Mouse (Mus musculus): ENCODE data around the gene Ugt1a6b.
"Not testable (repeated sequence)": the region's sequence is repeated elsewhere in the genome, so short reads cannot be mapped to it uniquely, and the experiment has no call there.

The Ugt1a6b gene

GRCm38 (mm10) chr1:88121521-88121920, 18.5 kb downstream of the Ugt1a6b start:
- DNase-seq (ENCODE audit: low read depth) = not testable (repeated sequence)

- not testable (repeated sequence) for DNase-seq (ENCODE audit: low read depth)
Observed at GRCm38 (mm10) chr1:88125827-88126360, 22.8 kb downstream of the Ugt1a6b start.

GRCm38 (mm10) chr1:88129091-88129490, 26.0 kb downstream of the Ugt1a6b start:
- not testable (repeated sequence) for DNase-seq (ENCODE audit: low read depth)

- DNase-seq (ENCODE audit: low read depth) = not testable (repeated sequence)
Observed at GRCm38 (mm10) chr1:88130223-88130622, 27.2 kb downstream of the Ugt1a6b start.

DNA sequence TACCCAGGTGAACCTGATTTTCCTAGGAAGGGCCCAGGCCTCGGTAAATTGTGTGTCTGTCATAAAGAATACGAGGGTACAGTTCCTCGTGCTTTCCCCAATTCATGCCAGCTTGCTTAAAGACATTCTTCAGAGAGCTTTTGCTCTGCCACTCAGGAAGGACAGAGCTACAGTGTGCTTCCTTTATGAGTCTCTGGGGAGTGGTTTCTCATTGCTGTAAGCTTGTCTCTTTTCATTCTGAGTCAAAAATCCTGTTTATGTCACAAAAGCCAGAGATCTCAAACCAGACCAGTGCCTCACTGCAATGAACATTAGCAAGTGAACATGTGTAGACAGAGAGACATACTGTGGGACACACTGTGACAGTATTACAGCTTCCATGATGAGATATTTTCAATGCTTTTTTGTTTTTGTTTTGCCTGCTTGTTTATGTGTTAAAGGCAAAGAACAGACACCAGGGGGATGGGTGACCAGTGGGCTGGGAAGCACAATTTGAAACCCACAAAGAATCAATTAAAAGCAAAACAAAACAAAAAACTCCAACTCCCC, 30.9 kb downstream of the Ugt1a6b start:
- no peak for DNase-seq (ENCODE audit: low read depth)

GRCm38 (mm10) chr1:88134457-88135011, 31.5 kb downstream of the Ugt1a6b start, which contains the start of gene Ugt1a6a:
Gene Ugt1a6a, plus strand, starts transcription at chr1:88134809.
- DNase-seq (ENCODE audit: low read depth) = not testable (repeated sequence)

DNA sequence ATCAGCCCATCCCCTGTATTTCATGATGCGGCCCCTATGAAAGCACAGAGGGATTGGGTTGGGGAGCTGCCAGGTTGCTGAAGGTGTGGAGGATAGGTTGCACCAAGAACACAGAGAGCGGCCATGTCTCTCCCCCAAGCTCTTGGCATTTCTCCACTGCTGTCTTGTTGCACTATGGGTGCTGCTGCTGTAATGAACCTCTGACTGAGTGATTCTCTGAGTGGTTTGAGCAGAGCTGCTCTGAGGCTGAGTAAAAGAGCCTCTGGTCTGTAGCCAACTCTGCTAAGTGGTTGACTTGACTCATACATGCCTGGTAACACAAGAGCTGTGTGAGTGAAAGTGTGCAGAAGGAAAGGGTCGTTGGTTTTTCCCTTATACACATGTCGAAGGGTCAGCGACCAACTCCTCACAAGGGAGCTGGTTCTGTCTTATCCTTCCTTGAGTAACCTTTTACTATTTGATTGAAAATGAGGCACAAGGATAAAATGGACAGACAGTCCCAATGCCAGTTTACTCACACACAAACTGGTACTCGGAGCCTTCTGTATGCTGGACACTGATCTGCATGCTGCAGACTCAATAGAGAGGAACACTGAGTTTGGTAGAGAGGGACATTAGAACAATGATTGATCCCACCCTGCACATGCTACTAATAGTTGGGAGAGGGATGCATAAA, 32.3 kb downstream of the Ugt1a6b start:
- not testable (repeated sequence) for DNase-seq (ENCODE audit: low read depth)

DNA sequence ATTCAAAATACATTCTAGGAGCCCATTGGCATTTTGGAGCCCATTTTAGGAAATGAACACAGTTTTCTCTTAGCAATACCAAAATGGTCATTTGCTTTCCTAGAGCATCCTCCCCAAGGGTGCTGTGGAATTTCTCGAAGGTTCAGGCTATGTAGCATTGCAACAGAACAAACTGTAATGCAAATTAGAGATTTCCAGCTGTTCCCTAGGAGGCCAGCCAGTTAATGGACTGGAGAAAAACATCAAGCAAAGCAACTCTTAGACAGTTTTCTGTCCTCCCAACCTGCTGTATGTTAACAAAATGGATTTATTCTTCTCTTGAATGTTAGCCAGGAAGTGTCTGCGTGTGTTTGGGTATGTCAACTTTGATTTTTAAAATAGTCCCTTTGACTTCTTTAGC, 33.6 kb downstream of the Ugt1a6b start:
- DNase-seq (ENCODE audit: low read depth) = no peak

- no peak for DNase-seq (ENCODE audit: low read depth)
Observed at GRCm38 (mm10) chr1:88137264-88137663, 34.2 kb downstream of the Ugt1a6b start.

- no peak for DNase-seq (ENCODE audit: low read depth)
Observed at GRCm38 (mm10) chr1:88138145-88138544, 35.1 kb downstream of the Ugt1a6b start.

GRCm38 (mm10) chr1:88140492-88140891, 37.4 kb downstream of the Ugt1a6b start:
- DNase-seq (ENCODE audit: low read depth) = not testable (repeated sequence)

DNA sequence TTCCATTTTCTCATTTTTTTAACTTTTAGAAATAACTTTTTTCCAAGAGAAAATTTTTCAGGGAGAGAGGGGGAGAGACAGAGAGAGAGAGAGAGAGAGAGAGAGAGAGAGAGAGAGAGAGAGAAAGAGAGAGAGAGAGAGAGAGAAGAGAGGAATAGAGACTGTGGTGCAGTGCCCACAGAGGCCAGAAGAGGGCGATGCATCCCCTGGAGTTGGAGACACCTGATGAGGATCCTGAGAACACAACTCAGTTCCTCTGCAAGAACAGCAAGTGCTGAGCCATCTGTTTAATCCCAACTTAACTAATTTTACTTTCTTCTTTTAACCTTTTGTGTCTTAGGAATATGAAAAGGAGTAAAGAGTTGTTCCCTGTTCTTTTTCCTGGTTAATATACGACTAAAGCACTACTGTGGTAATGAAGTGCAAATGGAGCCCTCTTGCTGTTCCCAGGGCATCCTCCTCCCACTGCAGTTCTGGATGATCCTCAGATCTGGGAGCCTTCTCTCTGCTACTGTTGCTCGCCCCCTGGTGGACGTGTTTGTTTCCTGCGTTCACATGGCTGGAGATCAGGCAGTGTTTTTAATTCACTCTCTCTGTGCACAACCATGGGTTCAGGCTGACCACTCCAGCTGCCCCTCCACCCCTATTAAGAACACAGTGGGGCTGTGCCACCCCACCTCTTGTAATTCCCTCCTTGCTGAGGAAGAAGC, 41.1 kb downstream of the Ugt1a6b start:
- DNase-seq (ENCODE audit: low read depth) = not testable (repeated sequence)

DNA sequence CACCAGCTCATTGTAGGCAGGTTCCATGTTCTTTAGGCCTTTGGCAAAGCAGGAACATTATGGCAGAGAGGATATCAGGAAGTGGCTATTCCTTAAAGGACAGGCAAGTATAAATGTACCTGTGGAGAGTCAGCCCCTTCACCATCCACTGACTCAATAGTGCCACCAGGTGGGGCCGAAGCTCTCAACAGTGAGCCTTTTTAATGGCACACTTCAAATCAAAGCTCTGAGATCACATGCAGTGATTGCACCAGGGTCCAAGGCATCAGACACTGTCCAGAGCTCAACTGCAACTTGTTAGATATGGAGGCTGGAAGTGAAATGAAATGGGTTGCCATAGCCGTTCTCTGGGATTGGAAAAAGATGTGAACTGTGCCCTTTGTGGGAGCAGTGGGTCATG, 42.2 kb downstream of the Ugt1a6b start:
- peak; percentile 9 for DNase-seq (ENCODE audit: low read depth)

DNA sequence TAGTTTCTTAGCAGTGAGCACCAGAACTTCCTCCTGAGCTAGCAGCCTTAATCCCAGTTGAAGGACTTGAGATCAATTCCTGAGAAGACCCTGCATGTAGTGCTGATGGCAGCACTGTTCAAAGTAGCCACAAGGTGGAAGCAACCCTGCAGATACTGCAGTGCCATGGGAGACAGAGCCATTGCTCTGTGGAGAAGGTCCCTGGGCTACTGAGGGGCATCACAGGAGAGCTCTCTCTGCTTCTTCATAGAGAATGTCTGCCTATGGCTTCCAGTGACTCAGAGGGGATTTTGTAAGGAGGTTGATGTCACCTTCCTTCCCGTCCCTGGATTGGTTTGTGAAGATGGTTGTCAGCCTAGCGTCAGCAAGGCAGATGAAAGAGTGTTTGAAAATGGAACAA, 47.1 kb downstream of the Ugt1a6b start:
- DNase-seq (ENCODE audit: low read depth) = not testable (repeated sequence)

GRCm38 (mm10) chr1:88158430-88158829, 55.4 kb downstream of the Ugt1a6b start:
- no peak for DNase-seq (ENCODE audit: low read depth)

- no peak for DNase-seq (ENCODE audit: low read depth)
Observed at GRCm38 (mm10) chr1:88165711-88166110, 62.7 kb downstream of the Ugt1a6b start, which contains the start of gene Ugt1a5. Gene Ugt1a5, plus strand, starts transcription at chr1:88166012.

- DNase-seq (ENCODE audit: low read depth) = not testable (repeated sequence)
Observed at GRCm38 (mm10) chr1:88172190-88172589, 69.1 kb downstream of the Ugt1a6b start.

DNA sequence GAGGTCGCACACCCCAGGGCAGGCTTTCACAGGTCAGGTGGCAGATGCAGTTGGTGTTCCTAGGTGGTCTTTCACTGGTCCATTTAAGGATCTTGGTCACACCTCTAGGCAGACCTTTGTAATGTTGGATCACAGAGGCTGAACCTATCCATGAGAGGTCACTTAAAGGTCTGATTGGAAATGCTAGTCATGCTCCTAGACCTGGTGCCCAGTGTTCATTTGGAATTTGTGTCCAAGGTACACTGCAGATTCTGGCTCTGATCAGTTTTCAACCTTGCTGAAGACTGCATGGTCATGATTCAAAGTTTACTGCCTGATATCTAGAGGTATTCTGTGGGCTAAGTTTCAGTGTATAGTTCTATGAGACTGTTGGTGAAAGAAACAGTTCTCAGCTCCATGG, 76.6 kb downstream of the Ugt1a6b start:
- DNase-seq (ENCODE audit: low read depth) = no peak

GRCm38 (mm10) chr1:88186325-88186935, 83.4 kb downstream of the Ugt1a6b start:
- DNase-seq (ENCODE audit: low read depth) = no peak

- DNase-seq (ENCODE audit: low read depth) = no peak
Observed at GRCm38 (mm10) chr1:88192136-88192535, 89.1 kb downstream of the Ugt1a6b start.

- DNase-seq (ENCODE audit: low read depth) = no peak
Observed at GRCm38 (mm10) chr1:88195687-88196086, 92.6 kb downstream of the Ugt1a6b start.

- DNase-seq (ENCODE audit: low read depth) = no peak
Observed at GRCm38 (mm10) chr1:88197443-88197842, 94.4 kb downstream of the Ugt1a6b start.
